Mouse (Mus musculus) left cerebral cortex, postnatal 4 days (tissue): ENCODE data around the gene Tmem52. TPM values are rescaled to one million over a fixed set of nuclear protein-coding genes. Genes with fewer than 3 reads are reported as not detected.
"Not testable (repeated sequence)": the region's sequence is repeated elsewhere in the genome, so short reads cannot be mapped to it uniquely, and the experiment has no call there.

Experiments
- DNase-seq: peaks from one replicate; pipeline ENCODE4 v3.0.0-alpha.2; 2022
- intact Hi-C: fragments of 180-260 bp; cut with DNase I; formaldehyde crosslinking; loops from one replicate; pipeline ENCODE4 v1.15.1; 2025
- total RNA-seq, 2 experiments: library from RNA; stranded (reverse); gene quantifications; 2 replicates each; pipeline ENCODE4 v1.2.3; 2021

Tmem52 gene
- total RNA-seq, result not detected

GRCm38 (mm10) chr4:155468952-155469351 is at the start of gene Tmem52:
Gene Tmem52, plus strand, starts transcription at chr4:155469114.
- DNase-seq, result no peak
- intact Hi-C loops, result no loop called here

GRCm38 (mm10) chr4:155420137-155420536 is 48.8 kb upstream of the Tmem52 start:
- no peak for DNase-seq
- intact Hi-C loops, result no loop called here

GRCm38 (mm10) chr4:155421412-155422370 is 47.2 kb upstream of the Tmem52 start:
- DNase-seq, intact Hi-C loops: not testable (repeated sequence)

GRCm38 (mm10) chr4:155423988-155424387 is 44.9 kb upstream of the Tmem52 start:
- intact Hi-C loops, result no loop called here
- DNase-seq, result no peak

- intact Hi-C loops, result no loop called here
- no peak for DNase-seq
Measured at GRCm38 (mm10) chr4:155426272-155426671, 42.6 kb upstream of the Tmem52 start.

- intact Hi-C loops, result no loop called here
- no peak for DNase-seq
Measured at GRCm38 (mm10) chr4:155428442-155428841, 40.5 kb upstream of the Tmem52 start.

- intact Hi-C loops, result no loop called here
- no peak for DNase-seq
Measured at GRCm38 (mm10) chr4:155429202-155429601, 39.7 kb upstream of the Tmem52 start.

- intact Hi-C loops, result no loop called here
- no peak for DNase-seq
Measured at GRCm38 (mm10) chr4:155432358-155432757, 36.6 kb upstream of the Tmem52 start.

- intact Hi-C loops, result no loop called here
- no peak for DNase-seq
Measured at GRCm38 (mm10) chr4:155433993-155434392, 34.9 kb upstream of the Tmem52 start.

- intact Hi-C loops, result no loop called here
Measured at GRCm38 (mm10) chr4:155442808-155443207, 26.1 kb upstream of the Tmem52 start.

GRCm38 (mm10) chr4:155451597-155451996 is 17.3 kb upstream of the Tmem52 start:
- intact Hi-C loops, result no loop called here
- no peak for DNase-seq

More at GRCm38 (mm10) chr4:155442808-155443207, 26.1 kb upstream of the Tmem52 start:
- DNase-seq, result no peak

GRCm38 (mm10) chr4:155458575-155458974 is 10.3 kb upstream of the Tmem52 start:
- intact Hi-C loops, result no loop called here
- DNase-seq, result no peak

- DNase-seq, result no peak
- intact Hi-C loops, result no loop called here
Measured at GRCm38 (mm10) chr4:155463050-155463449, 5.9 kb upstream of the Tmem52 start.

- intact Hi-C loops, result no loop called here
- no peak for DNase-seq
Measured at GRCm38 (mm10) chr4:155463611-155464010, 5.3 kb upstream of the Tmem52 start.

- intact Hi-C loops, result no loop called here
- DNase-seq, result no peak
Measured at GRCm38 (mm10) chr4:155464061-155464460, 4.9 kb upstream of the Tmem52 start.

- intact Hi-C loops, result no loop called here
Measured at GRCm38 (mm10) chr4:155465607-155466006, 3.3 kb upstream of the Tmem52 start.

GRCm38 (mm10) chr4:155466080-155466479 is 2.8 kb upstream of the Tmem52 start:
- intact Hi-C loops, result no loop called here
- DNase-seq, result no peak

More at GRCm38 (mm10) chr4:155465607-155466006, 3.3 kb upstream of the Tmem52 start:
- DNase-seq, result no peak

- no peak for DNase-seq
- intact Hi-C loops, result no loop called here
Measured at GRCm38 (mm10) chr4:155467237-155468010, 1.5 kb upstream of the Tmem52 start.

- DNase-seq, result no peak
- intact Hi-C loops, result no loop called here
Measured at GRCm38 (mm10) chr4:155469590-155470262, 812 bp downstream of the Tmem52 start.

- no peak for DNase-seq
- intact Hi-C loops, result no loop called here
Measured at GRCm38 (mm10) chr4:155470263-155470953, 1.5 kb downstream of the Tmem52 start.
